Mouse (Mus musculus): ENCODE data around the gene AW551984.

GRCm38 (mm10) chr9:39610355-39610754 lies 6.2 kb upstream of the AW551984 start, which contains the start of gene Olfr148:
- TF ChIP-seq CTCF (IDR thresholded peaks at IDR 0.05; ENCODE audit: extremely low read depth, insufficient read depth, low read length) = no peak
- no peak for TF ChIP-seq POLR2A (IDR thresholded peaks at IDR 0.05; ENCODE audit: extremely low read depth, insufficient read depth, low read length)

Measured in cortical plate, adult 2 months (tissue).